Mouse (Mus musculus) testis, adult 2 months (tissue): ENCODE results near the gene Alk. TPM values are rescaled to one million over a fixed set of nuclear protein-coding genes. Genes with fewer than 3 reads are reported as not detected.

Experiments used
- H3K27ac ChIP-seq: fragments of 200-500 bp; 2 replicates; pipeline ENCODE4 v1.5.1; 2012; ENCODE audit warnings: low read depth, low read length; ENCODE audit not compliant: control insufficient read depth, insufficient read depth
- H3K27me3 ChIP-seq: fragments of 200-500 bp; 2 replicates; pipeline ENCODE4 v1.6.1; 2012; ENCODE audit warnings: mild to moderate bottlenecking, low read length, moderate library complexity; ENCODE audit not compliant: control insufficient read depth, insufficient read depth
- H3K36me3 ChIP-seq: fragments of 200-500 bp; 2 replicates; pipeline ENCODE4 v1.6.1; 2012; ENCODE audit warnings: mild to moderate bottlenecking, low read length; ENCODE audit not compliant: control insufficient read depth, insufficient read depth
- H3K4me1 ChIP-seq: fragments of 200-500 bp; 2 replicates; pipeline ENCODE4 v1.6.1; 2012; ENCODE audit warnings: low read length; ENCODE audit not compliant: control insufficient read depth, insufficient read depth
- H3K4me3 ChIP-seq: fragments of 200-500 bp; 2 replicates; pipeline ENCODE4 v1.5.1; 2012; ENCODE audit warnings: low read depth, mild to moderate bottlenecking, low read length, moderate library complexity, mixed read lengths; ENCODE audit not compliant: control insufficient read depth
- CTCF ChIP-seq: fragments of 200-500 bp; IDR thresholded peaks from 2 replicates; pipeline ENCODE4 v1.5.1; 2012; ENCODE audit warnings: low read depth, mild to moderate bottlenecking, inconsistent platforms, low read length, moderate library complexity; ENCODE audit not compliant: control insufficient read depth, insufficient read depth, insufficient replicate concordance
- POLR2A ChIP-seq: fragments of 200-500 bp; IDR thresholded peaks from 2 replicates; pipeline ENCODE4 v1.6.1; 2012; ENCODE audit warnings: low read depth, mild to moderate bottlenecking, inconsistent platforms, low read length, moderate library complexity; ENCODE audit not compliant: control insufficient read depth
- polyA plus RNA-seq: library from polyadenylated mRNA; depleted of rRNA; stranded (reverse); fragments of >200 nt; gene quantifications from 2 replicates; pipeline ENCODE4 v1.2.3, GENCODE M21; 2012

The Alk gene
- polyA plus RNA-seq, 1 experiment, result 0.54 TPM

- no peak overlapping the region for H3K27ac ChIP-seq
- no peaks in the 10 kb centered on the region for H3K4me1 ChIP-seq
- no peak for TF ChIP-seq CTCF
- H3K4me3 ChIP-seq, result no peak overlapping the region
- no peaks in the 10 kb centered on the region for H3K27me3 ChIP-seq
- no peaks in the 10 kb centered on the region for H3K36me3 ChIP-seq
These were observed 623.8 kb downstream of the Alk start for GRCm38 (mm10) chr17:71980518-71981145.

- Histone ChIP-seq H3K27ac (no peak overlapping the region), H3K27me3 (no peaks in the 10 kb centered on the region), H3K4me3 (no peak overlapping the region), H3K4me1 (no peaks in the 10 kb centered on the region), H3K36me3 (no peaks in the 10 kb centered on the region)
- TF ChIP-seq CTCF (no peak), POLR2A (no peak)
These were observed 625.3 kb downstream of the Alk start for GRCm38 (mm10) chr17:71979137-71979536.

- TF ChIP-seq CTCF (no peak), POLR2A (no peak)
- Histone ChIP-seq H3K27ac (no peak overlapping the region), H3K27me3 (no peaks in the 10 kb centered on the region)
These were observed 627.8 kb downstream of the Alk start for GRCm38 (mm10) chr17:71976661-71977060.

GRCm38 (mm10) chr17:71973704-71974103, 630.7 kb downstream of the Alk start:
- H3K36me3 ChIP-seq, result no peaks in the 10 kb centered on the region
- no peaks in the 10 kb centered on the region for H3K27me3 ChIP-seq
- no peak overlapping the region for H3K4me3 ChIP-seq
- TF ChIP-seq POLR2A, result no peak
- TF ChIP-seq CTCF, result no peak
- H3K4me1 ChIP-seq, result no peaks in the 10 kb centered on the region
- H3K27ac ChIP-seq, result no peak overlapping the region

More at GRCm38 (mm10) chr17:71976661-71977060, 627.8 kb downstream of the Alk start:
- H3K4me1 ChIP-seq, result no peaks in the 10 kb centered on the region
- H3K36me3 ChIP-seq, result no peaks in the 10 kb centered on the region
- H3K4me3 ChIP-seq, result no peak overlapping the region

- TF ChIP-seq CTCF (no peak), POLR2A (no peak)
- Histone ChIP-seq H3K36me3 (no peaks in the 10 kb centered on the region), H3K27me3 (no peaks in the 10 kb centered on the region), H3K27ac (no peak overlapping the region), H3K4me3 (no peak overlapping the region), H3K4me1 (no peaks in the 10 kb centered on the region)
These were observed 637.1 kb downstream of the Alk start for GRCm38 (mm10) chr17:71967356-71967755.

- H3K4me1 ChIP-seq, result no peaks in the 10 kb centered on the region
- H3K27me3 ChIP-seq, result no peaks in the 10 kb centered on the region
- no peak for TF ChIP-seq POLR2A
- peak; percentile 54; the same call in 1 of the 2 replicates for TF ChIP-seq CTCF
- no peak overlapping the region for H3K27ac ChIP-seq
- H3K36me3 ChIP-seq, result no peaks in the 10 kb centered on the region
- H3K4me3 ChIP-seq, result no peak overlapping the region
These were observed 638.5 kb downstream of the Alk start for GRCm38 (mm10) chr17:71965733-71966606.

- H3K27me3 ChIP-seq, result no peaks in the 10 kb centered on the region
- H3K27ac ChIP-seq, result no peak overlapping the region
- H3K36me3 ChIP-seq, result no peaks in the 10 kb centered on the region
- H3K4me3 ChIP-seq, result no peak overlapping the region
- TF ChIP-seq POLR2A (no peak), CTCF (no peak)
- H3K4me1 ChIP-seq, result no peaks in the 10 kb centered on the region
These were observed 639.8 kb downstream of the Alk start for GRCm38 (mm10) chr17:71964610-71965009.
